Comparison of ENCODE assay signal across 8 mouse cellular contexts in the genomic region with DNA sequence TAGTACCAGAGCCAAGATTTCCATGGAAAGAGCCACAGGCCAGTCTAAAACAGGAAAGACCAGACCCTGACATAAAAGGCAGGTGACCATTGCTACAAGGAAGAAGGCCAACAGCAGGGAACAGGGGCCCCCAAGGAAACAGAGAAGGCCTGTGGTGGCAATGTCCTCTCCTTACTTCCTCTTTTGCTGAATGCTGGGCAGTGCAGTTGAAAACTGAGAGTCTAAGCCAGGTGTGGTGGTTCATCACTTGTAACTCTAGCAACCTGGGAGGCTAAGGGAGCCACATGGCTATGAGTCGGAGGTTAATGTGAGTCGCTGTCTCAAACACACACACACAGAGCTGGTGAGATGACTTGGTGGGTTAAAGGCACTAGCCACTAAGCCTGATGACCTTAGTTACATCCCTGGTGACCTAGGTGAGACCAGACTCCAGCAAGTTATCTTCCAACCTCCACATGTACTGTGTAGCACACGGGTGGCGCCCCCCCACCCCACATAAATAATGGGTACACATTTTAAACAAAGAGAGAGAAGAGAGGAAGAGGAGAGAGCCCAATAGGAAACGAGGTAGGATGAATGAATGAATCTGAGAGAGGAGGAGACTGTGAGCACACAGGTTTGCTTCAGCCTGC. TPM values are rescaled to one million over a fixed set of nuclear protein-coding genes. Genes with fewer than 3 reads are reported as not detected.
DNase-seq lines count a peak whose midpoint lies in the region; ATAC-seq and TF ChIP-seq lines count a peak whose summit lies in the region.

No protein-coding gene starts in this region.

- H3K4me2 ChIP-seq in heart, embryonic 16.5 days (ENCODE audit: low read depth, low read length), result peak overlapping the region; percentile 64
- H3K4me2 ChIP-seq in lung, postnatal 0 days (replicated peaks; ENCODE audit: low read depth, low read length), result peak overlapping the region; percentile 67
- H3K4me2 ChIP-seq in stomach, postnatal 0 days (replicated peaks; ENCODE audit: low read depth), result peak overlapping the region; percentile 80; the same call in 1 of the 2 replicates

- peak overlapping the region; percentile 75 for H3K4me3 ChIP-seq in thymus, adult 2 months (ENCODE audit: control insufficient read depth, insufficient read depth, low read length)
- H3K4me3 ChIP-seq in heart, embryonic 16.5 days (ENCODE audit: low read length), result peak overlapping the region; percentile 68
- H3K4me3 ChIP-seq in lung, postnatal 0 days (ENCODE audit: low read depth, low read length), result no peak overlapping the region
- H3K4me3 ChIP-seq in stomach, postnatal 0 days (ENCODE audit: low read depth, low read length), result no peak overlapping the region

- H3K9ac ChIP-seq in heart, embryonic 16.5 days (ENCODE audit: low read length), result peak overlapping the region; percentile 63
- no peak overlapping the region for H3K9ac ChIP-seq in lung, postnatal 0 days (replicated peaks; ENCODE audit: low read depth)
- no peak overlapping the region for H3K9ac ChIP-seq in stomach, postnatal 0 days (ENCODE audit: low read length)

- H3K27me3 ChIP-seq in thymus, adult 2 months (ENCODE audit: control insufficient read depth, insufficient read depth, low read length), result no peaks in the 10 kb centered on the region
- no peaks in the 10 kb centered on the region for H3K27me3 ChIP-seq in heart, embryonic 16.5 days (ENCODE audit: control insufficient read depth, insufficient read depth, low read length)
- no peaks in the 10 kb centered on the region for H3K27me3 ChIP-seq in lung, postnatal 0 days (replicated peaks; ENCODE audit: insufficient read depth, low read length)
- H3K27me3 ChIP-seq in stomach, postnatal 0 days (ENCODE audit: control insufficient read depth, insufficient read depth, low read length), result no peaks in the 10 kb centered on the region

- ATAC-seq in heart, embryonic 16.5 days (replicated peaks; ENCODE audit: extremely low read depth, insufficient read depth, low FRiP score), result no peak
- ATAC-seq in lung, postnatal 0 days, result no peak
- no peak for ATAC-seq in stomach, postnatal 0 days (ENCODE audit: low FRiP score, low TSS enrichment)

- TF ChIP-seq EP300 in lung, postnatal 0 days (IDR thresholded peaks at IDR 0.05), result no peak
- no peak for TF ChIP-seq EP300 in stomach, postnatal 0 days (optimal IDR thresholded peaks at IDR 0.05)

- DNase-seq in thymus, adult 2 months, result no peak
- no peak for DNase-seq in thymus, postnatal 36 days
- no peak for DNase-seq in lung, postnatal 0 days (ENCODE audit: low spot score)
- DNase-seq in stomach, postnatal 0 days (ENCODE audit: low spot score), result no peak
- no peak for DNase-seq in cerebellum, postnatal 10 days
- no peak for DNase-seq in adrenal gland, postnatal 36 days
- no peak for DNase-seq in T-cell, adult 2 months (ENCODE audit: low spot score)

- TF ChIP-seq CTCF in thymus, adult 2 months (IDR thresholded peaks at IDR 0.05; ENCODE audit: borderline replicate concordance, control insufficient read depth, extremely low read depth, insufficient read depth, low read length, poor library complexity), result no peak
- no peak for TF ChIP-seq CTCF in lung, postnatal 0 days (IDR thresholded peaks at IDR 0.05)
- TF ChIP-seq CTCF in stomach, postnatal 0 days (IDR thresholded peaks at IDR 0.05; ENCODE audit: low read depth), result no peak

- H3K36me3 ChIP-seq in thymus, adult 2 months (ENCODE audit: control insufficient read depth, insufficient read depth, low read length), result no peaks in the 10 kb centered on the region
- no peaks in the 10 kb centered on the region for H3K36me3 ChIP-seq in heart, embryonic 16.5 days (ENCODE audit: control insufficient read depth, insufficient read depth)
- H3K36me3 ChIP-seq in lung, postnatal 0 days (ENCODE audit: insufficient read depth, low read length), result no peaks in the 10 kb centered on the region
- no peaks in the 10 kb centered on the region for H3K36me3 ChIP-seq in stomach, postnatal 0 days (ENCODE audit: control insufficient read depth, insufficient read depth, low read length)

- WGBS in thymus, adult 2 months, result 5% methylated on average over 5 of the region's 5 CpGs
- WGBS in heart, embryonic 16.5 days, result 65% methylated on average over 5 of the region's 5 CpGs
- WGBS in lung, postnatal 0 days, result 34% methylated on average over 5 of the region's 5 CpGs
- WGBS in stomach, postnatal 0 days, result 41% methylated on average over 5 of the region's 5 CpGs

- peaks cover 14% of the 10 kb centered on the region for H3K4me1 ChIP-seq in thymus, adult 2 months (replicated peaks; ENCODE audit: control insufficient read depth, insufficient read depth, low read length)
- peaks cover 9% of the 10 kb centered on the region for H3K4me1 ChIP-seq in heart, embryonic 16.5 days (ENCODE audit: control insufficient read depth, insufficient read depth, low read length)
- H3K4me1 ChIP-seq in lung, postnatal 0 days (ENCODE audit: insufficient read depth, low read depth, low read length), result peaks cover 6% of the 10 kb centered on the region; the same call in 1 of the 2 replicates
- H3K4me1 ChIP-seq in stomach, postnatal 0 days (replicated peaks; ENCODE audit: control insufficient read depth, insufficient read depth), result no peaks in the 10 kb centered on the region

- no peak for TF ChIP-seq POLR2A in thymus, adult 2 months (IDR thresholded peaks at IDR 0.05; ENCODE audit: control insufficient read depth, extremely low read depth, insufficient read depth, low read length, poor library complexity)

- peaks cover 5% of the 10 kb centered on the region; the same call in 1 of the 2 replicates for H3K9me3 ChIP-seq in heart, embryonic 16.5 days (replicated peaks; ENCODE audit: control insufficient read depth, low read length)
- no peaks in the 10 kb centered on the region for H3K9me3 ChIP-seq in lung, postnatal 0 days (ENCODE audit: low read length)
- no peaks in the 10 kb centered on the region for H3K9me3 ChIP-seq in stomach, postnatal 0 days (ENCODE audit: control insufficient read depth, low read length)

- no peak overlapping the region for H3K27ac ChIP-seq in thymus, adult 2 months (ENCODE audit: control insufficient read depth, insufficient read depth, low read length)
- H3K27ac ChIP-seq in heart, embryonic 16.5 days (ENCODE audit: low read length), result 0 out of 2 replicates have a peak overlapping the region, but pooled peaks have one; percentile 49
- no peak overlapping the region; the same call in 1 of the 2 replicates for H3K27ac ChIP-seq in lung, postnatal 0 days (ENCODE audit: low read length)
- H3K27ac ChIP-seq in stomach, postnatal 0 days (replicated peaks), result no peak overlapping the region

RNA-seq across cellular contexts. Expression of gene Gusb, which starts 1.4 kb away (rescaled TPM):
- 55.1 and 57.5 TPM in 2 replicates for polyA plus RNA-seq in thymus, adult 2 months (2012; rRNA removed)
- polyA plus RNA-seq in heart, embryonic 16.5 days (2015; fragmentation: Nextera tagmentation; extraction: Ambion mirVana), result 36.8 and 40.1 TPM in 2 replicates
- polyA plus RNA-seq in lung, postnatal 0 days (2015; fragmentation: Nextera tagmentation; extraction: Ambion mirVana), result 49.0 and 50.0 TPM in 2 replicates
- polyA plus RNA-seq in stomach, postnatal 0 days (2015; fragmentation: Nextera tagmentation; extraction: Ambion mirVana), result 32.0 and 33.9 TPM in 2 replicates
- 10 to 100 TPM; 48.1 to 53.8 TPM for total RNA-seq in adrenal gland, postnatal 36 days (2021)

RNA-seq across cellular contexts. Expression of gene Asl, which starts 27.6 kb away (rescaled TPM):
- 33.0 and 40.4 TPM in 2 replicates for polyA plus RNA-seq in thymus, adult 2 months (2012; rRNA removed)
- polyA plus RNA-seq in heart, embryonic 16.5 days (2015; fragmentation: Nextera tagmentation; extraction: Ambion mirVana), result 20.8 and 23.0 TPM in 2 replicates
- polyA plus RNA-seq in lung, postnatal 0 days (2015; fragmentation: Nextera tagmentation; extraction: Ambion mirVana), result 27.3 and 29.7 TPM in 2 replicates
- polyA plus RNA-seq in stomach, postnatal 0 days (2015; fragmentation: Nextera tagmentation; extraction: Ambion mirVana), result 27.3 and 36.1 TPM in 2 replicates
- 100 to 1,000 TPM in 1 of 2 experiments, 10 to 100 TPM in 1; 100.0 to 138 TPM for total RNA-seq in adrenal gland, postnatal 36 days (2021)

RNA-seq across cellular contexts. Expression of gene Crcp, which starts 27.6 kb away (rescaled TPM):
- 17.0 and 17.5 TPM in 2 replicates for polyA plus RNA-seq in thymus, adult 2 months (2012; rRNA removed)
- 24.4 and 26.2 TPM in 2 replicates for polyA plus RNA-seq in heart, embryonic 16.5 days (2015; fragmentation: Nextera tagmentation; extraction: Ambion mirVana)
- 31.0 and 31.5 TPM in 2 replicates for polyA plus RNA-seq in lung, postnatal 0 days (2015; fragmentation: Nextera tagmentation; extraction: Ambion mirVana)
- polyA plus RNA-seq in stomach, postnatal 0 days (2015; fragmentation: Nextera tagmentation; extraction: Ambion mirVana), result 26.0 and 26.4 TPM in 2 replicates
- total RNA-seq in adrenal gland, postnatal 36 days (2021), result 10 to 100 TPM; 27.2 to 39.6 TPM

RNA-seq across cellular contexts. Expression of gene Vkorc1l1, which starts 59.7 kb away (rescaled TPM):
- 20.9 and 24.2 TPM in 2 replicates for polyA plus RNA-seq in thymus, adult 2 months (2012; rRNA removed)
- 13.3 TPM in 2 replicates for polyA plus RNA-seq in heart, embryonic 16.5 days (2015; fragmentation: Nextera tagmentation; extraction: Ambion mirVana)
- polyA plus RNA-seq in lung, postnatal 0 days (2015; fragmentation: Nextera tagmentation; extraction: Ambion mirVana), result 14.9 and 15.2 TPM in 2 replicates
- polyA plus RNA-seq in stomach, postnatal 0 days (2015; fragmentation: Nextera tagmentation; extraction: Ambion mirVana), result 24.1 TPM in 2 replicates
- 10 to 100 TPM; 31.9 to 38.5 TPM for total RNA-seq in adrenal gland, postnatal 36 days (2021)

Comparison
In these comparisons a context has a peak if more than half of its experiments do, and no peak if none do; other contexts are left out.
1. H3K4me3 ChIP-seq: peak in thymus, adult 2 months (single experiment) and heart, embryonic 16.5 days (single experiment); none in lung, postnatal 0 days (single experiment) and stomach, postnatal 0 days (single experiment).
2. Peak in every context shown above with its lines, with median percentiles within 50 percentile points of each other: H3K4me2 ChIP-seq.